Mouse (Mus musculus) layer of hippocampus, adult 18-20 months (tissue): ENCODE data around the gene Scrn2. TPM values are rescaled to one million over a fixed set of nuclear protein-coding genes. Genes with fewer than 3 reads are reported as not detected.

Experiments
- DNase-seq, 2 experiments: peaks; one replicate each; pipeline ENCODE4 v3.0.0; 2022; ENCODE audit warnings: low spot score in 2 of 2
- long read RNA-seq: library from polyadenylated mRNA; stranded (forward); transcript quantifications from one replicate; pipeline ENCODE4 v2.0.0, GENCODE M21; 2021
- total RNA-seq, 2 experiments: library from RNA; stranded (reverse); gene quantifications; 2 replicates each; pipeline ENCODE4 v1.2.3; 2021

Scrn2 gene
- 1 to 10 TPM; 4.0 to 4.9 TPM for total RNA-seq
- long read RNA-seq, partial matches to known transcripts = 1 of 5 reads
- long read RNA-seq, other reads (novel, unspliced or antisense) = 0 of 5 reads

- DNase-seq = peak; percentile 66 to 84
These were observed at the start of gene Scrn2 for GRCm38 (mm10) chr11:97029686-97030417. Scrn2 (plus strand) TSS chr11:97029938.

- no peak for DNase-seq
These were observed 49.7 kb upstream of the Scrn2 start for GRCm38 (mm10) chr11:96980021-96980420.

DNA sequence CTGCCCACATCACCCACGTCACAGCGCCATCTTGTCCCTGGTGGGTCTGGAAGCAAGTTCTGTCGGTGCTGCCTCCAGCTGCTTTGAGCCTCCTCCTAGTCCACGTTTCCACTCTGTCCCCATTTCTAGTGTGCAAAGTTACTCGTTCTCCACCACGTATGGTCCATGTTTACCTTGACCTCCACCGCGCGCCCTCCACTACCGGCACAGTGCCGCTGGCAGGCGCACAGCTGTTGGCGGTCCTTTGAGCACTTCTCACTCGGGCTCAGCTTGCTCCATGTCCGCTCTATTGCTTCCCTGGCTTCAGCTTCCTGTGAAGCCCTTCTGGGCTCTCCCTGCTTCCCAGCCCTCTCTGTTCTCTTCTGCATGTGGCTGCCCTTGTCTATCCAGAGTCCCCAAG, 48.3 kb upstream of the Scrn2 start:
- DNase-seq = no peak

DNA sequence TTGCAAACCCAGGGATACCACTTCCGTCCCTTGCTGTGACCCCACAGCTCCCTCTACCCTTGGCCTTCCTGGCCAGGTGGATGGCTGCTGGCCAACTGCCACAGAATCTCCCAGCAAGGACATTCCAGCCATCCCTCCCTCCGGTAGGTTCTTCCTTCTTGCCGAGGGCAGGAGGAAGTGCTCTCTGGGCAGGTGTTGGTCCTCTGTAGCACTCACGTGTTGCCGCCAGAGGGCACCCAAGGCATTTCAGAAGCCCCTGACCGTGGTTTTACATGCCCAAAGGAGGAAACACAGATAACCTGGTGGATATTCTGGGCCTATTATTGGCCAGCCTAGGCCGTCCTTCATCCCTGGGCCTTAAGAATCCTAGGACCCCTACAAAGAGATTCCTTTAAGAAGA, 47.4 kb upstream of the Scrn2 start:
- peak; percentile 69 to 83 for DNase-seq

DNA sequence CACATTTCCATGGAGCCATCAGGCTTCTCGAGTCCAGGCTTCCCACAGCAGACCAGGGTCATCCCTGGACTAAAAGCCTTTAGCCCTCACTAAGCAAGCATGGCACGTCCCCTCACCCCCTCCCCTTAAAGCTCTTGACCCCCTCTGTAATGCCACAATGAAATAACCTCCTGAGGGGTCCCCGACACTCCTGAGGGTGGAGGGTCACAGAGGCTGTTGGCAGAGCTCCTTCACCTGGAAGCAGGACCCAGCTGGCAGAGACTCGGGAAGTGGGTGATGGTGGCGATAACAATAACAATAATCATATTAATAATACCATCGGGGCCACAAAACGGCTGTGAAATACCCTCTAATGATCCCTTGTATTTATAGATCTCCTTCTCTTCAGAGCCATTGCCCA, 46.9 kb upstream of the Scrn2 start, which contains the start of gene Sp2:
TSS of gene Sp2 (minus strand) at position 101 of the 400 bp plus-strand sequence.
- DNase-seq = no peak

DNA sequence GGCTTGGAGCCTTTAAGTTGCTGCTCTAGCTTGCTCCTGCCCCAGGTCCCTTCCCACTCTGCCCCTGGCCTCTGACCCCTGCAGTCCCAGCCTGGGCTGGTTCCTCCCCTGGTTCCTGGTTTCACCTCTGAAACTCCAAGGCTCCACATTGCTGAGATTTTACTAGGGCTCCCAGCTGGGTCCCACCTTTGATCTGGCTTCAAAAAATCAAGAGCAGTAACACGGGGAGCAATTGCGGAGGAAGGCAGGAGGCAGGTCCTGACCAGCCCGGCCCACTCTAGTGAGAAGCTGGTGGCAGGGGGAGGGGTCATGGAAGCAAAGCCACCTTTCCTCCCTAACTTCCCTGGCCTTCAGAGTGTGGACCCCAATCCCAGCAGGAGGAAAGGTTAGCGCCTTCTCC, 44.8 kb upstream of the Scrn2 start:
- no peak for DNase-seq

- DNase-seq = no peak
These were observed 43.3 kb upstream of the Scrn2 start for GRCm38 (mm10) chr11:96986463-96986862.

DNA sequence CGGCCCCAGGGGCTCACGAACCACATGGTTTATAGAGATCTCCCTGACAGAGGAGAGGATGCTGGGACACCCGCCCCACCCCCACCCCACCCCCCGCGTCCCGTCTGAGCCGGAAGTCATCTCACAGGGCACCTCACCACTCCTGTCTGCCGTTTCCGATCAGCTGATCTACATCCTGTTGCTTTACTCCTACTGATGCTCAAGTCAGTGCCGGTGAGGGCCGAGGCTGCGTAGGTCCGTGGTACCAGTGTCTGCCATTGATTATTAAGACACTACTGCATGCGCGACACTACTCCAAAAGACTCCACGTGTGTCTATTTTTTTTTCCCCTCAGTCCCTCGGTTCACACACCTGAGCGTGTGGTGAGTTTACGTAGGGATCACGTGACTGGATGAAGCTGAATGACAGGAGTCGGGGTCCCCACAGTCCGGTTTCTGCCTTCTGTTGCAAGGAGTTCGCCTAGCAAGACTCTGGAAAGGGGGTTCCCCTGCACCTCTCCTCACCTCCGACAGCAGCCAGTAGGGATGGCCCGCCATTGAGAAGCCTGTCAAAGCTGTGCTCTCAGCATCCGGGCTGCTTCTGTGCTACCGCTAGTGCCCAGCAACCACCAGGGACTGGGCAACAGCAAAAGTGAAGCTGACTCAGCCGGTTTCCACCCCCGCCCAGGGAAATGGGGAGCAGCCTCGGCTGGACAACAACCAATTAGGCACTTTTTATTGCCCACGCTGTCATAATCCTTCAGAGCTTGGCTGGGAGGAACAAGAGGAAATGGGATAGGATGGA, 41.7 kb upstream of the Scrn2 start:
- no peak for DNase-seq

- no peak for DNase-seq
These were observed 38.2 kb upstream of the Scrn2 start for GRCm38 (mm10) chr11:96991501-96991900.

- no peak for DNase-seq
These were observed 36.9 kb upstream of the Scrn2 start for GRCm38 (mm10) chr11:96992722-96993311.

- DNase-seq = no peak
These were observed 34.7 kb upstream of the Scrn2 start for GRCm38 (mm10) chr11:96995031-96995430.

- no peak for DNase-seq
These were observed 33.6 kb upstream of the Scrn2 start for GRCm38 (mm10) chr11:96995836-96996772.

DNA sequence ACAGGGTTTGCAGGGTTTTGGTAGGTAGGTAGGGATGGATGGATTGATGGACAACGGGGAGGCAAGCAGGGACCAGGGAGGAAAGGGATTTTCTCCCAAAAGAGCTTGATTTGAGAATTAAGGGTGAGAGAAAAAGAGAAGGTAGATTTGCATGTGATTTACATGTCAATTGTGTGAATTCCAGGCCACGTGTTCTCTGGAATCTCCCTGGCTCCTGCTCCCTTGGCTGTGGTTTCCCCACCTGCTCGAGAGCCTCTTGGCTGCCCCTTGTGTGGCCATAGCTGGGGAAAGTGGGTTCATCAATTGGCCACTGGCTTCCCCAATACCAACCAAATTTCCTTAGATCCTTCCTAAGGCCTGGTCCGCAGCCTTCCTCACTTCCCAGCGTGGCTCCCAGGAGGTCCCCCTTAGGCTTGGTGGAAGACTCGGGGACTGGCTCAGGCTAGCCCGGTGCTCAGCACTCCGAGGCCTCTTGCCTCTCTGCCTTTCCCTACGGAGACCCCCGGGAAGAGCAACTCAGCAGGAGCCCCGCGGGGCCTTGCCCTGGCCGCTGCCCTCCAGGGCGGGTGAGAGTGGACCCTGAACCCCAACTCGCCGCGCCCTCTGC, 32.9 kb upstream of the Scrn2 start:
- no peak for DNase-seq

DNA sequence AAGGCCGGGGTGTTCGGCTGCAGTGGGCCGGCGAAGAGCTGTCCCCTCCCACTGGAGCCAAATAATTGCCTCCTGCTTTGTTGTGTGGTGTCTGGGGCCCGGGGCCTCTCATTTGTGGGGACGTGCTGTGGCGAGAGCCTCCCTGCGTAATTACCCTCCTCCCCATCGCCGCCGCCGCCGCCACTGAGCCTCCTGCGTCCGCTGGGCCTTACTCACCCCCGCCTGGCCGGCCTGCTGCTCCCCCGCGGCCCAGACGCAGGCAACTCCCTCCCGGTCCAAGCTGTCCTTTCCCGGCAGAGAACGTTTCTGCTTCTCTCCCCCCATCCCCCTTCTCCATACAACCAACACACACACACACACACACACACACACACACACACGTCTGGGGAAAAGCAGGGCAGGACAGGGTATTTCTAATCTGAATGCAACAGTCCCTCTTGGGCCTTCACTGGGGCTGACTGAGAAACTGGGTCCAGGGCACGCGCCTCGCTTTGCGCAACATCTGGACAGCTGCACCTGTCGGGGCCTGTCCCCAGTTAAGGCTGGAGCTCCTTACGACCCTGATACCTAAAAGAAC, 32.3 kb upstream of the Scrn2 start:
- DNase-seq = no peak

- DNase-seq = no peak
These were observed 26.6 kb upstream of the Scrn2 start for GRCm38 (mm10) chr11:97003170-97003569.

DNA sequence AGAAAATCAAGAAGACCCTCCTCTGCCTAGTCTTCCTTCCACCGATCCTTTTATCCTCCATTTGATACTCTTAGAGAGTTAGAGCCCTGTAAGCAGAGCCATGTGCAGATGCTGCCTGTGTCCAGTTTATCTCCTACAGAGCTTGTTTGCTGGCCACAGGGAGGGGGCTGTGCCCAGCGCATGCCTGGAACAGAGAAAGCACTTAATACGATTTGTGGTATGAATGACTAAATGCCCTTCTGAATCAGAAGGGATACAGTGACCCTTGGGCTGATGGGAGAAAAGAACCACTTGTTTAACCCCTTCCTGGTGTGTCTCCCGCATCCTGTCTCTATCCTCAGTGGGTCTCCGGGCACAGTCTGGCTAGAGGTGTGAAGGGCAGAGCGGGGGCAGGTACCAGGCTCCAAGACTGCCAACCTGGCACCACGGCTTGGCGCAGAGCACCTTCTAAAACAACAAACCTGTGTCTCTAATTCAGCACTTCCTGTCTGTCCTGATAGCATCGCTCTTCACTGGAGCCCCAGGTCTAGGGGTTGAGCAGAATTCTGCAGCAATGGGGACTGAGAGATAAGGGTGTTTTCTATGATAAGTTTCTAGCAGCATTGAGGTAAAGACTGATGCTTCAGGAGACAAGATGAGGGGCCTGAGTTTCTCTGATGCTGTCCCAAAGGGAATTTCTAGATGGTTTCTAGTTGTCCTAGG, 22.5 kb upstream of the Scrn2 start:
- DNase-seq = no peak

GRCm38 (mm10) chr11:97009198-97009790, 20.4 kb upstream of the Scrn2 start:
- DNase-seq = no peak

DNA sequence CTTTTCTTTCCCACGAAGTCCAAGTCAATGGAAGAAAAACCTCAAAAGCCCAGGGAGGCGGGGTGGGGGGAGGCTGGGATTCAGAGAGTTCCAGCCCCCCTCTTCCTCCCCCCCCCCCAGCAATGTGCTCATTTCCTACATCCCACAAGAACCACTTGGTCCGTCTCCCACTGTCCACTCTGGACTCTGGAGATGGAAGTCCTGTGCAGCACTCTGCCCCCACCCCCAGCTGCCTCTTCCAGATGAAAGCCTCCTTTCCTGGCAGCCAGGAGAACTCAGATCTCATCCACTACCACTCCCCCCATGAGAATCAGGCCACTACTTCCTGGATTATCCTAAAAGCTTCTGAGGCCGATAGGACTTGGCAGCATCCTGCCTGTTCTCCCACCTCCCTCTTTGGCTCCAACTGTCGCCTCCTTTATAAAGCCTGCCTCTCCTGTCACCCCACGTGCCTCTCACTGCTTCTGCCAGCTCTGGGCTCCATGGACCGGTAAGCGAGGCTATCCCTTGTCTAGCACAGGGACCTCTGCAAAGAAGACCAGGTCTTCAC, 16.5 kb upstream of the Scrn2 start, which contains the start of gene Sp6:
TSS of gene Sp6 (plus strand) at position 274 of the 550 bp plus-strand sequence.
- DNase-seq = no peak
